Mouse (Mus musculus): ENCODE results near the gene Akna. TPM values are rescaled to one million over a fixed set of nuclear protein-coding genes. Genes with fewer than 3 reads are reported as not detected.

Gene Akna
- polyA plus RNA-seq, 2 experiments: 2.2 to 2.4 TPM

DNA sequence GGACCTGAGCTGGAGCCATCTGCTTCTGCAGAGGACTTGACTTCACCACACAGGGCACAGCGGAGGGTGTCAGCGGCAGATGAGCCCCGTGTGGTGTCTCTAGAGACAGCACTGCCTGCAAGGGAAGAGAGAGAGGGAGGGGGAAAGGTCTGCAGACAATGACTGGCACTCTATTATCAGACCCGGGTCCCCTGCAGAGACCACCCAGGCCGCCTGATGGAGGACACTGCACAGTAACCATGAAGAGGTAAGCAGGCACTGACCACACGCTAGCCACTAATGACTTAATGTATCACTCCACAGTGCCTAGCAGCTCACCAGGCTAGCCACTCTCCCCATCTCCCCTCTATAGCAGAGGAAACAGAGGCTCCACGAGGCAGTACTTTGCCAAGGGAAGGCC is 32.3 kb downstream of the Akna start:
- Histone ChIP-seq H3K36me3 (replicated peaks; ENCODE audit: control insufficient read depth, insufficient read depth, low read depth) (no peaks in the 10 kb centered on the region), H3K4me2 (ENCODE audit: low read depth) (no peak overlapping the region), H3K4me1 (replicated peaks; ENCODE audit: control insufficient read depth in 2 of 2, insufficient read depth in 2 of 2, low read length in 1 of 2) (peaks cover 37 to 41% of the 10 kb centered on the region in 2 experiments), H3K9ac (replicated peaks) (no peak overlapping the region), H3K9me3 (ENCODE audit: control insufficient read depth, low read length) (no peaks in the 10 kb centered on the region), H3K27ac (no peak overlapping the region), H3K4me3 (ENCODE audit: insufficient read depth in 1 of 2, low read depth in 2 of 2, low read length in 2 of 2) (no peak overlapping the region), H3K27me3 (ENCODE audit: control insufficient read depth, insufficient read depth, low read length) (no peaks in the 10 kb centered on the region)
- no peak for TF ChIP-seq CTCF (IDR thresholded peaks at IDR 0.05; ENCODE audit: low read depth)
- no peak for TF ChIP-seq EP300 (IDR thresholded peaks at IDR 0.05; ENCODE audit: low read depth)
- ATAC-seq (ENCODE audit: insufficient read depth): no peak
- DNase-seq (ENCODE audit: low read depth in 3 of 3, low spot score in 3 of 3): no peak
- 76% methylated on average over 7 of the region's 7 CpGs for WGBS (ENCODE audit: insufficient replicate concordance)

DNA sequence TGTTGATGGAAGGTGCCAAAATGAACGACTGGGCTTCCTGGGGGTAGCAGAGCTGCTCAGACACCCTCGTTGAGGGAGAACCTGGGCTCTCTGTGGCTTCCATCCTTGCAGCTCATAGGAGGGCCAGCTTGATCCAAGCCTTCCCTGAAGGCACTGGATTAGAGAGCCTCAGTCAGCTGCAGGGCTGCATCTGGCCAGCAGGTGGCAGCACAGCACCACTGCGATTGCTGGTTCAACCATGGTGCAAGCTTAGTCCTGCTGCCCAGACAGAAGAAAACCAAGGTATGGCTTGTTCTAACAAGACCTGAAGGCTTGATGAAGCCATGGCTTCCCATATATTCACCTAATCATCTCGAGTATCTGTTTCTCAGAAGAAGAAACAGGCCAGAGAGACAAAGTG is 34.6 kb downstream of the Akna start:
- no peak; the same call in 1 of the 2 replicates for ATAC-seq (ENCODE audit: insufficient read depth)
- Histone ChIP-seq H3K27ac (no peak overlapping the region), H3K4me3 (ENCODE audit: insufficient read depth in 1 of 2, low read depth in 2 of 2, low read length in 2 of 2) (no peak overlapping the region), H3K36me3 (replicated peaks; ENCODE audit: control insufficient read depth, insufficient read depth, low read depth) (no peaks in the 10 kb centered on the region), H3K9me3 (ENCODE audit: control insufficient read depth, low read length) (no peaks in the 10 kb centered on the region), H3K4me1 (replicated peaks; ENCODE audit: control insufficient read depth in 2 of 2, insufficient read depth in 2 of 2, low read length in 1 of 2) (peaks cover 17 to 20% of the 10 kb centered on the region in 2 experiments), H3K4me2 (ENCODE audit: low read depth) (no peak overlapping the region), H3K27me3 (ENCODE audit: control insufficient read depth, insufficient read depth, low read length) (no peaks in the 10 kb centered on the region), H3K9ac (replicated peaks) (no peak overlapping the region)
- DNase-seq (ENCODE audit: low read depth in 3 of 3, low spot score in 3 of 3): peak in 2 of 3 experiments; percentile 37 to 47
- WGBS (ENCODE audit: insufficient replicate concordance): 5% methylated on average over 4 of the region's 4 CpGs
- TF ChIP-seq CTCF (IDR thresholded peaks at IDR 0.05; ENCODE audit: low read depth): peak; percentile 100
- no peak for TF ChIP-seq EP300 (IDR thresholded peaks at IDR 0.05; ENCODE audit: low read depth)

GRCm38 (mm10) chr4:63362150-63362549 is 41.0 kb downstream of the Akna start, which contains the start of gene Orm2:
TSS of gene Orm2 (plus strand) at chr4:63362449.
- H3K27me3 ChIP-seq (ENCODE audit: control insufficient read depth, insufficient read depth, low read length): no peaks in the 10 kb centered on the region
- no peaks in the 10 kb centered on the region for H3K36me3 ChIP-seq (replicated peaks; ENCODE audit: control insufficient read depth, insufficient read depth, low read depth)
- no peak within 1 kb of the TSS for H3K9ac ChIP-seq (replicated peaks)
- H3K4me2 ChIP-seq (ENCODE audit: low read depth): no peak within 1 kb of the TSS
- no peak for ATAC-seq (ENCODE audit: insufficient read depth)
- no peak within 1 kb of the TSS for H3K27ac ChIP-seq
- no peak for DNase-seq (ENCODE audit: low read depth in 3 of 3, low spot score in 3 of 3)
- no peak within 1 kb of the TSS for H3K4me3 ChIP-seq (ENCODE audit: insufficient read depth in 1 of 2, low read depth in 2 of 2, low read length in 2 of 2)
- no peaks in the 10 kb centered on the region for H3K9me3 ChIP-seq (ENCODE audit: control insufficient read depth, low read length)
- no peak for TF ChIP-seq CTCF (IDR thresholded peaks at IDR 0.05; ENCODE audit: low read depth)
- no peak for TF ChIP-seq EP300 (IDR thresholded peaks at IDR 0.05; ENCODE audit: low read depth)
- no peaks in the 10 kb centered on the region; a peak in 1 of 4 replicates for H3K4me1 ChIP-seq (replicated peaks; ENCODE audit: control insufficient read depth in 2 of 2, insufficient read depth in 2 of 2, low read length in 1 of 2)
- WGBS (ENCODE audit: insufficient replicate concordance): 72% methylated on average over 5 of the region's 5 CpGs

DNA sequence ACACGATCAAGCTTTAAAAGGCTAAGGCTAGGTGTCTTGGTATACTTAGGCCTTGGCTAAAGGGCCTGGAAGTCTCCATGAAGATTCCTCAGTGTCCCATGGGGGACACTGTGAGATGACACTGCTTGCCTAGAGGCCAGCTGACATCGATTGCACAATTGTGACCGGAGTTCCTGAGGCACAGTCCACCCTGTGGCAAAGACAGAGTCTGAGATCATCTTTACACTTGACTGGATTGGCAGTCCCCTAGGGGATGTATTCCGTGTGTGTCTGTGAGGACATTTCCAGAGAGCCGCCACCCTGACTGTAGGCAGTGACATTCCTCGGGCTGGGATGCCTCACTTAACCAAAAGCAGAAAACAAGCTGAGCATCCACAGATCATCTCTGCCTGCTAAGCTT is 43.3 kb downstream of the Akna start:
- no peak overlapping the region for H3K4me3 ChIP-seq (ENCODE audit: insufficient read depth in 1 of 2, low read depth in 2 of 2, low read length in 2 of 2)
- 62% methylated on average over 6 of the region's 6 CpGs for WGBS (ENCODE audit: insufficient replicate concordance)
- no peak overlapping the region for H3K4me2 ChIP-seq (ENCODE audit: low read depth)
- DNase-seq (ENCODE audit: low read depth in 3 of 3, low spot score in 3 of 3) (no peak), ATAC-seq (ENCODE audit: insufficient read depth) (no peak)
- H3K36me3 ChIP-seq (replicated peaks; ENCODE audit: control insufficient read depth, insufficient read depth, low read depth): no peaks in the 10 kb centered on the region
- no peak overlapping the region for H3K27ac ChIP-seq
- no peaks in the 10 kb centered on the region for H3K9me3 ChIP-seq (ENCODE audit: control insufficient read depth, low read length)
- no peaks in the 10 kb centered on the region; a peak in 1 of 4 replicates for H3K4me1 ChIP-seq (replicated peaks; ENCODE audit: control insufficient read depth in 2 of 2, insufficient read depth in 2 of 2, low read length in 1 of 2)
- H3K9ac ChIP-seq (replicated peaks): no peak overlapping the region
- no peaks in the 10 kb centered on the region for H3K27me3 ChIP-seq (ENCODE audit: control insufficient read depth, insufficient read depth, low read length)
- no peak for TF ChIP-seq EP300 (IDR thresholded peaks at IDR 0.05; ENCODE audit: low read depth)
- no peak for TF ChIP-seq CTCF (IDR thresholded peaks at IDR 0.05; ENCODE audit: low read depth)

DNA sequence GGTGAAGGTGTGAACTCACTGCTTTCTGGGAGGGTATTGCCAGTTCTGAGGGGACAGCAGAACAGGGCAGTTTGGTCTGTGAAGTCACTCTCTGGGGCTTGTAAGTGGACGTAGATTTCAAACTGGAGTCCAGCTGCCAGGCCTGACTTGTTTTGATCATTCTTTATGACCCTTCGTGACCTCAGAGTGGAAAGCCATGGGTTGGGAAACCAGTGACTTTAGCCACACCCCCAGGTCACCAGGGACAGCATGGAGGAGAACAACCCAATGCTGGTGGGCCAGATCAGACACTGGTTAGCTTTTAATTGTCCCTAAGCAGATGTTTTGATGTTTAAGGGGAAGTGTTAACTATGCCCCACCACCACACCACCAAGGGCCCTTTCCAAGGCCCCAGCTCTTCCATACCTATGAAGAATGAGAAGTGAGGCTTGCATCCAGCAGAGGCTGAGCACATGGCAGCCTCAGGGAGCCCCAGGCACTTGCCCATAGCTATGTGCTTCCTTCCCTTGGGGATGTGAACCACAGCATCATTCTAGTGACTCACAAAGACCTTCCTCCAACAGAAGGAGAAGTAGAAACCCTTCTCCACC is 46.1 kb downstream of the Akna start:
- Histone ChIP-seq H3K4me3 (ENCODE audit: insufficient read depth in 1 of 2, low read depth in 2 of 2, low read length in 2 of 2) (no peak overlapping the region), H3K36me3 (replicated peaks; ENCODE audit: control insufficient read depth, insufficient read depth, low read depth) (no peaks in the 10 kb centered on the region), H3K9ac (replicated peaks) (no peak overlapping the region), H3K27ac (no peak overlapping the region), H3K9me3 (ENCODE audit: control insufficient read depth, low read length) (no peaks in the 10 kb centered on the region), H3K4me1 (replicated peaks; ENCODE audit: control insufficient read depth in 2 of 2, insufficient read depth in 2 of 2, low read length in 1 of 2) (no peaks in the 10 kb centered on the region; a peak in 1 of 4 replicates), H3K27me3 (ENCODE audit: control insufficient read depth, insufficient read depth, low read length) (no peaks in the 10 kb centered on the region), H3K4me2 (ENCODE audit: low read depth) (no peak overlapping the region)
- ATAC-seq (ENCODE audit: insufficient read depth) (no peak), DNase-seq (ENCODE audit: low read depth in 3 of 3, low spot score in 3 of 3) (no peak)
- WGBS (ENCODE audit: insufficient replicate concordance): 43% methylated on average over 2 of the region's 2 CpGs
- TF ChIP-seq CTCF (IDR thresholded peaks at IDR 0.05; ENCODE audit: low read depth) (no peak), EP300 (IDR thresholded peaks at IDR 0.05; ENCODE audit: low read depth) (no peak)
